Mouse (Mus musculus) cerebellum, adult 2 months (tissue): ENCODE measurements around the gene Ddx39b. TPM values are rescaled to one million over a fixed set of nuclear protein-coding genes. Genes with fewer than 3 reads are reported as not detected.
A peak's percentile ranks its signal among the peaks of the same experiment; 100 is the strongest.

Source experiments
- DNase-seq, 2 experiments: peaks; one replicate each; pipeline ENCODE4 v3.0.0; 2021
- H3K27ac ChIP-seq: fragments of 200-500 bp; 2 replicates; pipeline ENCODE4 v1.5.1; 2012; ENCODE audit warnings: low read length, control low read depth, inconsistent platforms; ENCODE audit not compliant: insufficient read depth
- H3K27me3 ChIP-seq: fragments of 200-500 bp; 2 replicates; pipeline ENCODE4 v1.6.1; 2012; ENCODE audit warnings: inconsistent platforms, mild to moderate bottlenecking, low read length, moderate library complexity; ENCODE audit not compliant: control insufficient read depth, insufficient read depth
- H3K4me1 ChIP-seq: fragments of 200-500 bp; 2 replicates; pipeline ENCODE4 v1.6.1; 2011; ENCODE audit warnings: low read length; ENCODE audit not compliant: control insufficient read depth, insufficient read depth
- H3K4me3 ChIP-seq: fragments of 200-500 bp; replicated peaks from 2 replicates; pipeline ENCODE3; 2011; ENCODE audit warnings: mild to moderate bottlenecking, low read depth, low read length, control low read depth; ENCODE audit not compliant: insufficient read depth
- CTCF ChIP-seq: fragments of 200-500 bp; IDR thresholded peaks from 2 replicates; pipeline ENCODE4 v1.5.1; 2011; ENCODE audit warnings: low read depth, mild to moderate bottlenecking, control low read depth, low read length, moderate library complexity, borderline replicate concordance; ENCODE audit not compliant: insufficient read depth
- POLR2A ChIP-seq: fragments of 200-500 bp; IDR thresholded peaks from 2 replicates; pipeline ENCODE4 v1.6.1; 2011; ENCODE audit warnings: low read length, control low read depth, borderline replicate concordance; ENCODE audit not compliant: insufficient read depth
- WGBS: fragments of 180-500 bp; shearing (Covaris S2); methylation state at CpG from one replicate; pipeline ENCODE4 v1.1.7; 2018; 5-methylcytosine and 5-hydroxymethylcytosine counted together
- polyA plus RNA-seq: library from polyadenylated mRNA; depleted of rRNA; stranded (reverse); fragments of >200 nt; gene quantifications from 2 replicates; pipeline ENCODE4 v1.2.3, GENCODE M21; 2012

The Ddx39b gene
- polyA plus RNA-seq, 1 experiment: 438 TPM

DNA sequence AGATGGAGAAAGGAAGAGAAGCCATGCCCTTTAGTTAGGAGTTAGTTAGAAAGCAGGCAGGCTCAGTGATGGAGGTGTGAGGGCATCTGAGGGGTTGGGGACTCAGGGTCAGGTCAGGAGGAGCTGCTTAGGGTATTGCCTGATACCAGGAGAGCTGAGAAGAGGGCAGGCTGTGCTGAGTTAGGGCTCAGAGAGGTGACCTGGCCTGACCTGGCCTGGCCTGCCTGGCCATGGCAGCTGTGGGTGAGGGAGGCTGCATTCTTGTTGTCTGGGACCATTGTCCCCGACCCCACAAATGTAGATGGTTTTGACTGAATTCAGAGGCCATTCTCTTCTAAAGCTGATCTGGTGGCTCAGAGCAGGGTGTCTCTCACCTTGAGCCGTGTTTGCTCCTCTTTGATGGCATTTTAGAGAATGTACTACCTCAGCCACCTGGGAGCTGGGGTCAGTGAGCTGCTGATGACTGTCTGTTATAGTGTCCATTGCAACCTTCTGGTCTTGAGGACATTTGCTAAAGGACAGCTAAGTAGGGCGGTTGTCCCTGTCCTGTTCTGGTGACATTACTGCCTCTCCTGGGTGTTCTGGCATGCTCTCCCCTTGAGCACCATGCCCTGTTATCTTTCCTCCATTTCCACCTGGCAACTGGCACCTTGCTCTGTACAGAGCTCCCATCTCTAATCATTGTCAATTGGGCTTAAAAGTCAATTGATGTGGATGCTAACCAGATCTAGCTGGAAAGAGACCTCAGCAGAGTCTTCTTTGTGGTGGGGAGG lies 9.0 kb downstream of the Ddx39b start:
- Histone ChIP-seq H3K4me3 (no peak overlapping the region), H3K27me3 (no peaks in the 10 kb centered on the region), H3K27ac (no peak overlapping the region), H3K4me1 (peaks cover 31% of the 10 kb centered on the region)
- 62% methylated on average over 3 of the region's 3 CpGs for WGBS
- no peak for TF ChIP-seq POLR2A
- TF ChIP-seq CTCF: no peak
- no peak for DNase-seq

DNA sequence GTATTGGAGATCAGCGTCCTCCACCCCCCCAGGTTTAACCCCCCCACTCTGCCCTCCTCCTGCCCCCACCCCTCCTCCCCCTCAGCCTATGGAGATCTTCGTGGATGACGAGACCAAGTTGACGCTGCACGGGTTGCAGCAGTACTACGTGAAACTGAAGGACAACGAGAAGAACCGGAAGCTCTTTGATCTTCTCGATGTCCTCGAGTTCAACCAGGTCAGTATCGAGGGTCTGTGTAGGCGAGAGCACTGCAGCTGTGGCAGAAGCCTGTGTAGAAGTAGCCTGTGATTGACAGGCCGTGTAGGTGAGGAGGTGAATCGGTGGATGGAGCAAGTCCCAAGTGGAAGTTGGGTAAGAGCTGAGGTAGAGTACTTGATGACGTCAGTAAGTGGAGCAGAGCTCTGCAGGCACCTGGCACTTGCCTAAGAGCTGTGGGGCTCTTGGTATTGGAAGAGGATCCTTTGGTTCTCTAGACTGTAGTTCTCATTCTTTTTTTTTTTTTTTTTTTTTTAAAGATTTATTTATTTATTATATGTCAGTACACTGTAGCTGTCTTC lies 9.7 kb downstream of the Ddx39b start:
- TF ChIP-seq POLR2A (no peak), CTCF (no peak)
- peaks cover 25% of the 10 kb centered on the region for H3K4me1 ChIP-seq
- no peak overlapping the region for H3K27ac ChIP-seq
- no peak overlapping the region for H3K4me3 ChIP-seq
- DNase-seq: peak in 1 of 2 experiments; percentile 68
- H3K27me3 ChIP-seq: no peaks in the 10 kb centered on the region
- WGBS: 58% methylated on average over 15 of the region's 15 CpGs

DNA sequence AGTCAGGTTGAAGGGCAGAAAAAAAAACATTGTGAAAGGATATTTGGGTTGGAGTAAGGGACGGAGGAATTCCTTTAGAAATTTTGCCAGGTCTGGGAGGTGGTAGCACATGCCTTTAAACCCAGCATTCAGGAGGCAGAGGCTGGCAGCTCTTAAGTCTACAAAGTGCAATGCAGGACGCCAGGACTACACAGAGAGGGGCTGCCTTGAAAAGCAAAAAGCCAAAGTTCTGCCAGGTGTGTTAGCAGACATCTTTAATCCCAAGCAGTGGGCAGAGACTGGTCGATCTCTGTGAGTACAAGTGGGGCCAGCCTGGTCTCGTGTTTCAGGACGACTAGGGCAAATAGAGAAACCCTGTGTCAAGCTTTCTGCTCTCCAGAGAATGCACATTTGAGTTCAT lies 10.4 kb downstream of the Ddx39b start:
- TF ChIP-seq POLR2A (no peak), CTCF (no peak)
- DNase-seq: no peak
- 72% methylated on average over 5 of the region's 5 CpGs for WGBS
- Histone ChIP-seq H3K27ac (no peak overlapping the region), H3K27me3 (no peaks in the 10 kb centered on the region), H3K4me3 (no peak overlapping the region), H3K4me1 (peaks cover 22% of the 10 kb centered on the region)

DNA sequence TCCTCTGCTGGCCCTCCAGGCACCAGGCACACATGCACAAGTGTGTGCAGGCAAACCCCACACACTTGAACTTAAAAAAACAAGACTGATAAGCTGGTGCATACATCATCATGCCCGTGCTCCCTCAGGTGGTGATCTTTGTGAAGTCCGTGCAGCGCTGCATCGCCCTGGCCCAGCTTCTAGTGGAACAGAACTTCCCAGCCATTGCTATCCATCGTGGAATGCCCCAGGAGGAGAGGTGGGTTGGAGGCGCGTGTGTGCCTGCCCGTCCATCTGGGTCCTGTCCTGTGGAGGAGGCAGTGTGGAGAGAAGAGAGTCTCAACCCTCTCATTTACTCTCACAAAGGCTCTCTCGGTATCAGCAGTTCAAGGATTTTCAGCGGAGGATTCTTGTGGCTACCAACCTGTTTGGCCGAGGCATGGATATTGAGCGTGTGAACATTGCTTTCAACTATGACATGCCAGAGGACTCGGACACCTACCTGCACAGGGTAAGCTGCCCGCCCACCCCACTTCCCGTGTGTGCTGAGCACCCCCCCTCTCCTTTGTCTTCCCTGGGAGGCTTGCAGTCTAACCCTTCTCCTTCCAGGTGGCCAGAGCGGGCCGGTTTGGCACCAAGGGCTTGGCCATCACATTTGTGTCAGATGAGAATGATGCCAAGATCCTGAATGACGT lies 11.2 kb downstream of the Ddx39b start:
- Histone ChIP-seq H3K4me1 (peaks cover 22% of the 10 kb centered on the region), H3K4me3 (no peak overlapping the region), H3K27ac (no peak overlapping the region), H3K27me3 (no peaks in the 10 kb centered on the region)
- no peak for DNase-seq
- WGBS: 47% methylated on average over 18 of the region's 18 CpGs
- no peak for TF ChIP-seq CTCF
- no peak for TF ChIP-seq POLR2A

DNA sequence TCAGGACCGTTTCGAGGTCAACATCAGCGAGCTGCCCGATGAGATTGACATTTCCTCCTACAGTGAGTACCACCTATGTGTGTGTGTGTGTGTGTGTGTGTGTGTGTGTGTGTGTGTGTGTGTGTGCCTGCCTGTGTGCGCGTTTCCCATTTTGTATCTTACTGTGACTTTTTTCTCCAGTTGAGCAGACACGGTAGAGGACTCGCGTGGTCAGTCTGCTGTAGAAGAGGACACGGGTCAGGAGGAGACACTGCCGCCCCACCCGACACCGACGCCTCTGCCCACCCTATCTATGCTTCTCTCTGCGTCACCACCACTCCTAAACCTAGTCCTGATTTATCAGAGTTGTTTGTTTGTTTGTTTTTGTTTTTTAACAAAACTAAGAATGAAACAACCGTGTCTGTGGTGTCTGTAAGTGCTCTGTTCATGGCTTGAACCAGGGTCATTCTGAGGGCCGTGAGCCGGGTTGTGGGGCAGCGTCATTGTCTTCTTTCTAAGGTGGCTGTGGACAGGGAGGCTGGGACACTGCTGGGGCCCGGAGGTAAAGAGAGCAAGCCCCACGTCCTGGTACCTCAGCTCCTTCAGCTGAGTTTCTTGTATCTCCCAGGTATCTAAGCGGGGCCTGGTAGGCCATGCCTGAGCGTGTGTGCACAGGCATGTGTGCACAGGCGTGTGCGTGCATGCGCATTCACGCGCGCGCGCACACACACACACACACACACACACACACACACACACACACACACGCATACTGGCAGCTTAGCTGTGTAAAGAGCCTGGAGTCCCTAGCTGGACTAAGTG lies 11.9 kb downstream of the Ddx39b start:
- no peak for TF ChIP-seq CTCF
- TF ChIP-seq POLR2A: no peak
- no peak overlapping the region for H3K27ac ChIP-seq
- H3K27me3 ChIP-seq: no peaks in the 10 kb centered on the region
- WGBS: 68% methylated on average over 32 of the region's 32 CpGs
- DNase-seq: no peak
- no peak overlapping the region for H3K4me3 ChIP-seq
- H3K4me1 ChIP-seq: peaks cover 22% of the 10 kb centered on the region

DNA sequence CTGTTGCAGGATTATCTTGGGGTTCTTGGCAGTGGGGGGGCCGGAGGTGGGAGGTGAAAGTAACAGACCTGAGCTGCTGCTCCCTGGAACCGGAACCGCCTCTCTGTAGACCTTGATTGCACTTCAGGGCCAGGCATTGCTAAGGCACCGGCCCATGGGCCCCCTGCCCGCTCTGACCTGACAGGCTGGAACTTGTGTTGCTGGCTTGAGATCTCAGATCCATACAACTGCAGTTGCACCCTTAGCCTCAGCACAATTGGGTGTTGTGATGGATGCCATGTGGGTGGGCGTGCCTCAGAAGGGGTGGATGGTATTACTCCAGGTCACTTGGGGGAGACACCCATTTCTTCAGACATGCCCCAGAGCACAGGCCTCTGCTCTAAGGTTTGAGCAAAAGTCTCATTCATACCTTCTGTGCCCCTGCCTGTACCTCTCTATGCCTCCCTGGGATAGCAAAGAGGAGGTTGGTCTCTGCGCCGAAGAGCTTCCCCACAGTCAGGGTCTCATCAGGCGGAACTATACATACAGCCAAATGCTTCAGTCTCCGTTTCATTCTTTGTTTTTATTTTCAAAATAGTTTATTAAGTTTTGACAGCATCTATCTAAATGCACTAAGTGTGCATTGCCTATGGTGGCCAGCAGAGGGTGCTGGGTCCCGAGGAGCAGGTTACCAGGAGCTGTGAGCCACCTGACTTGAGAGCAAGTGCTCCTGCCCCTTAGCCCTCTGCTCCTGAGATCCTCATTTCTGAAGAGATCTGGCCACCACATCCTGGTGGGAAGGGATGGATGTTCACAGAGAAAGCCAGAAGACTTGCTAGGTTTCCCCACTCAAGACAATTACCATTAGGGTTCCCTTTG lies 12.9 kb downstream of the Ddx39b start:
- WGBS: 46% methylated on average over 11 of the region's 11 CpGs
- Histone ChIP-seq H3K27me3 (no peaks in the 10 kb centered on the region), H3K27ac (no peak overlapping the region), H3K4me1 (peaks cover 22% of the 10 kb centered on the region), H3K4me3 (no peak overlapping the region)
- DNase-seq: peak; percentile 50 to 68
- TF ChIP-seq CTCF (peak; percentile 79), POLR2A (peak; percentile 7; the same call in 1 of the 2 replicates)

DNA sequence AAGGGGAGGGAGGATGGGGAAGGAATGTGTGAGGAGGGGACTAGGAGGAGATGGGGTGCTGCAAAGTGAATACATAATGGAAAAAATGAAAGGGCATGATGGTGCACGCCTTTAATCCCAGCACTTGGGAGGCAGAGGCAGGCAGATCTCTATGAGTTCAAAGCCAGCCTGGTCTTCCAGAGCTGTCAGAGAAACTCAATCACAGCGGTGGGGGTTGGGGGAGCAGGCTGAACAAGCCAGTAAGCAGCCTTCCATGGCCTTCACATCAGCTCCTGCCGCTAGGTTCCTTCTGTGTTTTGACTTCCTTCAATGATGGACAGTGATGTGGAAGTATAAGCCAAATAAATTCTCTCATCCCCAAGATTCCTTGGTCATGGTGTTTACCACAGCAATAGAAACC lies 13.8 kb downstream of the Ddx39b start:
- no peak overlapping the region for H3K27ac ChIP-seq
- H3K4me1 ChIP-seq: peaks cover 20% of the 10 kb centered on the region
- TF ChIP-seq CTCF: no peak
- TF ChIP-seq POLR2A: no peak
- no peak overlapping the region for H3K4me3 ChIP-seq
- 71% methylated on average over 3 of the region's 3 CpGs for WGBS
- no peaks in the 10 kb centered on the region for H3K27me3 ChIP-seq
- DNase-seq: no peak
